Mouse (Mus musculus): Measurements from ENCODE around the gene Ptprn2.

Ptprn2 gene

GRCm38 (mm10) chr12:116907424-116907823, 421.9 kb downstream of the Ptprn2 start:
- DNase-seq = no peak

- DNase-seq = no peak
Measured at GRCm38 (mm10) chr12:116908668-116909067, 423.1 kb downstream of the Ptprn2 start.

- no peak for DNase-seq
Measured at GRCm38 (mm10) chr12:116916776-116917175, 431.3 kb downstream of the Ptprn2 start.

GRCm38 (mm10) chr12:116919185-116919584, 433.7 kb downstream of the Ptprn2 start:
- DNase-seq = no peak

- DNase-seq = no peak
Measured at GRCm38 (mm10) chr12:116919691-116920526, 434.4 kb downstream of the Ptprn2 start.

GRCm38 (mm10) chr12:116927115-116927514, 441.6 kb downstream of the Ptprn2 start:
- no peak for DNase-seq

- no peak for DNase-seq
Measured at GRCm38 (mm10) chr12:116927516-116927915, 442.0 kb downstream of the Ptprn2 start.

GRCm38 (mm10) chr12:116938158-116938854, 452.8 kb downstream of the Ptprn2 start:
- no peak for DNase-seq

- DNase-seq = no peak
Measured at GRCm38 (mm10) chr12:116943883-116944282, 458.4 kb downstream of the Ptprn2 start.

GRCm38 (mm10) chr12:116948151-116948928, 462.8 kb downstream of the Ptprn2 start:
- DNase-seq = no peak

GRCm38 (mm10) chr12:116949726-116950125, 464.2 kb downstream of the Ptprn2 start:
- no peak for DNase-seq

GRCm38 (mm10) chr12:116952452-116953205, 467.1 kb downstream of the Ptprn2 start:
- DNase-seq = no peak

- DNase-seq = no peak
Measured at GRCm38 (mm10) chr12:116959164-116959563, 473.6 kb downstream of the Ptprn2 start.

GRCm38 (mm10) chr12:116963906-116964305, 478.4 kb downstream of the Ptprn2 start:
- DNase-seq = peak; percentile 62

GRCm38 (mm10) chr12:116968215-116968939, 482.9 kb downstream of the Ptprn2 start:
- no peak for DNase-seq

GRCm38 (mm10) chr12:116975547-116975946, 490.0 kb downstream of the Ptprn2 start:
- DNase-seq = no peak

- DNase-seq = no peak
Measured at GRCm38 (mm10) chr12:116976981-116977380, 491.5 kb downstream of the Ptprn2 start.

GRCm38 (mm10) chr12:116978201-116978600, 492.7 kb downstream of the Ptprn2 start:
- no peak for DNase-seq

GRCm38 (mm10) chr12:116981315-116981714, 495.8 kb downstream of the Ptprn2 start:
- DNase-seq = no peak

- no peak for DNase-seq
Measured at GRCm38 (mm10) chr12:116989144-116989543, 503.6 kb downstream of the Ptprn2 start.

GRCm38 (mm10) chr12:117001546-117002148, 516.1 kb downstream of the Ptprn2 start:
- no peak for DNase-seq
